Mouse (Mus musculus) heart, embryonic 16.5 days (tissue): ENCODE measurements at regions not wholly inside any gene's neighbourhood (a gene's known extent, or its start where the extent isn't known, plus 50 kb on each side); places are given as distances from the start of the nearest gene placed in this dataset.
"Not testable (repeated sequence)": the region's sequence is repeated elsewhere in the genome, so short reads cannot be mapped to it uniquely, and the experiment has no call there.

Experiments used
- ATAC-seq: fragments of 200-750 bp; cut with Nextera tagmentation; replicated peaks from 2 replicates; pipeline ENCODE4 v1.8.0; 2017; ENCODE audit warnings: moderate number of reproducible peaks; ENCODE audit not compliant: insufficient read depth, low FRiP score; ENCODE audit errors: extremely low read depth
- H3K27ac ChIP-seq: fragments of 300-500 bp; sonication (generic); 2 replicates; pipeline ENCODE4 v1.5.1; 2014; ENCODE audit warnings: mild to moderate bottlenecking, low read length, control low read depth, moderate library complexity
- H3K27me3 ChIP-seq: fragments of 300-500 bp; sonication (generic); 2 replicates; pipeline ENCODE4 v1.6.1; 2014; ENCODE audit warnings: low read length, mixed read lengths; ENCODE audit not compliant: control insufficient read depth, insufficient read depth
- H3K36me3 ChIP-seq: fragments of 300-500 bp; sonication (generic); 2 replicates; pipeline ENCODE4 v1.6.1; 2014; ENCODE audit not compliant: control insufficient read depth, insufficient read depth
- H3K4me1 ChIP-seq: fragments of 300-500 bp; sonication (generic); 2 replicates; pipeline ENCODE4 v1.6.1; 2014; ENCODE audit warnings: low read length, mixed read lengths; ENCODE audit not compliant: control insufficient read depth, insufficient read depth
- H3K4me2 ChIP-seq: fragments of 300-500 bp; sonication (generic); 2 replicates; pipeline ENCODE4 v1.6.1; 2014; ENCODE audit warnings: low read depth, mild to moderate bottlenecking, control low read depth, low read length
- H3K4me3 ChIP-seq: fragments of 300-500 bp; sonication (generic); 2 replicates; pipeline ENCODE4 v1.5.1; 2014; ENCODE audit warnings: mild to moderate bottlenecking, control low read depth, low read length
- H3K9ac ChIP-seq: fragments of 300-500 bp; sonication (generic); 2 replicates; pipeline ENCODE4 v1.6.1; 2014; ENCODE audit warnings: low read length, control low read depth
- H3K9me3 ChIP-seq: fragments of 300-500 bp; sonication (generic); replicated peaks from 2 replicates; pipeline ENCODE4 v1.6.1; 2016; ENCODE audit warnings: low read length; ENCODE audit not compliant: control insufficient read depth
- WGBS: fragments of 180-500 bp; shearing (Covaris S2); extraction: QIAGEN DNeasy Blood & Tissue Kit; methylation state at CpG from one replicate; pipeline ENCODE4 v1.1.7; 2014; 5-methylcytosine and 5-hydroxymethylcytosine counted together

- WGBS: 72% methylated on average over 3 of the region's 3 CpGs
- Histone ChIP-seq H3K9ac (no peak overlapping the region), H3K36me3 (no peaks in the 10 kb centered on the region), H3K27ac (no peak overlapping the region), H3K9me3 (no peaks in the 10 kb centered on the region), H3K4me3 (no peak overlapping the region), H3K4me2 (no peak overlapping the region), H3K4me1 (0 out of 2 replicates have a peak, but pooled peaks cover 2% of the 10 kb centered on the region), H3K27me3 (no peaks in the 10 kb centered on the region)
- no peak for ATAC-seq
Observed at GRCm38 (mm10) chr1:23034271-23034670, 67.8 kb downstream of the 4933415F23Rik start.

GRCm38 (mm10) chr1:23023536-23023935 is 78.5 kb downstream of the 4933415F23Rik start:
- Histone ChIP-seq H3K4me1 (no peaks in the 10 kb centered on the region), H3K4me2 (no peak overlapping the region), H3K9ac (no peak overlapping the region), H3K27ac (no peak overlapping the region), H3K4me3 (no peak overlapping the region), H3K27me3 (no peaks in the 10 kb centered on the region), H3K9me3 (no peaks in the 10 kb centered on the region), H3K36me3 (no peaks in the 10 kb centered on the region)
- 86% methylated on average over 3 of the region's 3 CpGs for WGBS
- ATAC-seq: no peak

- WGBS: 72% methylated on average over 5 of the region's 5 CpGs
- no peak for ATAC-seq
- no peaks in the 10 kb centered on the region for H3K4me1 ChIP-seq
Observed at GRCm38 (mm10) chr1:23007784-23008490, 94.1 kb downstream of the 4933415F23Rik start.

GRCm38 (mm10) chr1:23004882-23005281 is 97.2 kb downstream of the 4933415F23Rik start:
- Histone ChIP-seq H3K4me3 (no peak overlapping the region), H3K4me2 (no peak overlapping the region), H3K9ac (no peak overlapping the region), H3K9me3 (no peaks in the 10 kb centered on the region), H3K36me3 (no peaks in the 10 kb centered on the region), H3K4me1 (no peaks in the 10 kb centered on the region), H3K27ac (no peak overlapping the region), H3K27me3 (no peaks in the 10 kb centered on the region)
- 87% methylated on average over 5 of the region's 5 CpGs for WGBS
- ATAC-seq: no peak

More at GRCm38 (mm10) chr1:23007784-23008490, 94.1 kb downstream of the 4933415F23Rik start:
- Histone ChIP-seq H3K4me3 (no peak overlapping the region), H3K9me3 (no peaks in the 10 kb centered on the region), H3K27me3 (no peaks in the 10 kb centered on the region), H3K27ac (no peak overlapping the region), H3K4me2 (no peak overlapping the region), H3K36me3 (no peaks in the 10 kb centered on the region), H3K9ac (no peak overlapping the region)

DNA sequence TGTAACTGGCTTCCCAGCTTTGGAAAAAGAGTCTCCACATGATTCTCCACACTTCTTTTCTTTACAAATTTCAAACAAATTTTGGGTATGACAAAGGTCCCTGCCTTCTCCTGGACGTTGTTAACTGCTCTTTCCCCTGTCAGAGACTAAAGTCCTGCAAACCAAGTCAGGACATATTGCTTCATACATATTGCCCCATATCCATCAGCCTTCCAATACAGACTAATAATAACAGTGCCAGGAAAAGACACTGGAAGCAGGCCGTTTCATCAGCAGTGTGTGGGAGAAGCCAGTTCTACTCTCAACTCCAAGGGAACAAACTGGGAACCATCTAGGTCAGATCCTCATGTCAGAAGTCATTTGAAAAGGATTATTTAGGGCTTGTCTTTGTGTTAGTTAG is 105.4 kb downstream of the 4933415F23Rik start:
- H3K9ac ChIP-seq: no peak overlapping the region
- 66% methylated on average over 2 of the region's 2 CpGs for WGBS
- H3K4me2 ChIP-seq: no peak overlapping the region
- H3K4me3 ChIP-seq: no peak overlapping the region
- H3K27ac ChIP-seq: no peak overlapping the region
- no peak for ATAC-seq
- H3K4me1 ChIP-seq: no peaks in the 10 kb centered on the region
- no peaks in the 10 kb centered on the region for H3K36me3 ChIP-seq
- H3K9me3 ChIP-seq: no peaks in the 10 kb centered on the region
- no peaks in the 10 kb centered on the region for H3K27me3 ChIP-seq

- 64% methylated on average over 7 of the region's 7 CpGs for WGBS
- H3K4me1 ChIP-seq: no peaks in the 10 kb centered on the region
Observed at GRCm38 (mm10) chr1:22989521-22990221, 112.4 kb downstream of the 4933415F23Rik start.

GRCm38 (mm10) chr1:22987521-22987920 is 114.5 kb downstream of the 4933415F23Rik start:
- Histone ChIP-seq H3K27me3 (no peaks in the 10 kb centered on the region), H3K4me3 (no peak overlapping the region), H3K9me3 (no peaks in the 10 kb centered on the region; the same call in 1 of the 2 replicates), H3K4me2 (no peak overlapping the region), H3K9ac (no peak overlapping the region), H3K27ac (no peak overlapping the region), H3K36me3 (no peaks in the 10 kb centered on the region), H3K4me1 (no peaks in the 10 kb centered on the region)
- 75% methylated on average over 2 of the region's 2 CpGs for WGBS
- ATAC-seq: no peak

More at GRCm38 (mm10) chr1:22989521-22990221, 112.4 kb downstream of the 4933415F23Rik start:
- H3K9me3 ChIP-seq: no peaks in the 10 kb centered on the region; the same call in 1 of the 2 replicates
- no peak overlapping the region for H3K27ac ChIP-seq
- H3K27me3 ChIP-seq: no peaks in the 10 kb centered on the region
- H3K36me3 ChIP-seq: no peaks in the 10 kb centered on the region
- no peak overlapping the region for H3K4me3 ChIP-seq
- H3K4me2 ChIP-seq: no peak overlapping the region
- H3K9ac ChIP-seq: no peak overlapping the region
- ATAC-seq: no peak

GRCm38 (mm10) chr1:22984276-22984675 is 117.8 kb downstream of the 4933415F23Rik start:
- H3K4me3 ChIP-seq, H3K4me1 ChIP-seq, H3K36me3 ChIP-seq, H3K9me3 ChIP-seq, ATAC-seq, H3K4me2 ChIP-seq, H3K9ac ChIP-seq, H3K27me3 ChIP-seq, H3K27ac ChIP-seq: not testable (repeated sequence)

GRCm38 (mm10) chr1:22974917-22975316 is 127.1 kb downstream of the 4933415F23Rik start:
- H3K27ac ChIP-seq: no peak overlapping the region
- no peak for ATAC-seq
- no peak overlapping the region for H3K9ac ChIP-seq
- no peaks in the 10 kb centered on the region for H3K9me3 ChIP-seq
- WGBS: 53% methylated on average over 4 of the region's 4 CpGs
- no peak overlapping the region for H3K4me3 ChIP-seq
- no peaks in the 10 kb centered on the region for H3K36me3 ChIP-seq
- no peaks in the 10 kb centered on the region for H3K4me1 ChIP-seq
- no peak overlapping the region for H3K4me2 ChIP-seq
- H3K27me3 ChIP-seq: no peaks in the 10 kb centered on the region
